Mouse (Mus musculus) lung, postnatal 0 days (tissue): Measurements from ENCODE around the gene Epo. TPM values are rescaled to one million over a fixed set of nuclear protein-coding genes. Genes with fewer than 3 reads are reported as not detected.

ENCODE experiments used
- ATAC-seq: fragments of 200-750 bp; cut with Nextera tagmentation; 2 replicates; pipeline ENCODE4 v1.8.0; 2017; ENCODE audit warnings: moderate library complexity
- DNase-seq: peaks from one replicate; pipeline ENCODE4 v3.0.0-alpha.2; 2016; ENCODE audit warnings: low spot score
- H3K27ac ChIP-seq: fragments of 300-500 bp; sonication (generic); 2 replicates; pipeline ENCODE4 v1.5.1; 2014; ENCODE audit warnings: antibody characterized with exemption, mild to moderate bottlenecking, low read length, mixed read lengths
- H3K27me3 ChIP-seq: fragments of 300-500 bp; sonication (generic); replicated peaks from 2 replicates; pipeline ENCODE4 v1.6.1; 2014; ENCODE audit warnings: low read length, mixed read lengths; ENCODE audit not compliant: insufficient read depth
- H3K36me3 ChIP-seq: fragments of 300-500 bp; sonication (generic); 2 replicates; pipeline ENCODE4 v1.6.1; 2014; ENCODE audit warnings: low read length, mixed read lengths; ENCODE audit not compliant: insufficient read depth
- H3K4me1 ChIP-seq: fragments of 300-500 bp; sonication (generic); 2 replicates; pipeline ENCODE4 v1.6.1; 2014; ENCODE audit warnings: antibody characterized with exemption, low read depth, low read length, mixed read lengths; ENCODE audit not compliant: insufficient read depth
- H3K4me2 ChIP-seq: fragments of 300-500 bp; sonication (generic); replicated peaks from 2 replicates; pipeline ENCODE4 v1.6.1; 2014; ENCODE audit warnings: low read depth, mild to moderate bottlenecking, low read length, moderate library complexity, mixed read lengths
- H3K4me3 ChIP-seq: fragments of 300-500 bp; sonication (generic); 2 replicates; pipeline ENCODE4 v1.5.1; 2014; ENCODE audit warnings: low read depth, low read length
- H3K9ac ChIP-seq: fragments of 300-500 bp; sonication (generic); replicated peaks from 2 replicates; pipeline ENCODE4 v1.6.1; 2014; ENCODE audit warnings: low read depth, mild to moderate bottlenecking
- H3K9me3 ChIP-seq: fragments of 300-500 bp; sonication (generic); 2 replicates; pipeline ENCODE4 v1.6.1; 2016; ENCODE audit warnings: low read length, mixed read lengths
- CTCF ChIP-seq: IDR thresholded peaks from 2 replicates; pipeline ENCODE4 v1.5.1; 2016; ENCODE audit warnings: antibody characterized with exemption, mild to moderate bottlenecking
- EP300 ChIP-seq: IDR thresholded peaks from 2 replicates; pipeline ENCODE4 v1.6.1; 2016; ENCODE audit warnings: antibody characterized with exemption, mild to moderate bottlenecking, control low read depth
- WGBS: fragments of 180-500 bp; shearing (Covaris S2); extraction: QIAGEN DNeasy Blood & Tissue Kit; methylation state at CpG from one replicate; pipeline ENCODE4 v1.1.7; 2014; 5-methylcytosine and 5-hydroxymethylcytosine counted together
- polyA plus RNA-seq: library from polyadenylated mRNA; unstranded; fragments of >200 nt; fragmentation: Nextera tagmentation; extraction: Ambion mirVana; gene quantifications from 2 replicates; pipeline ENCODE4 v1.2.1, GENCODE M21; 2015

Gene Epo
- polyA plus RNA-seq, 1 experiment from 2014 or later = not detected

DNA sequence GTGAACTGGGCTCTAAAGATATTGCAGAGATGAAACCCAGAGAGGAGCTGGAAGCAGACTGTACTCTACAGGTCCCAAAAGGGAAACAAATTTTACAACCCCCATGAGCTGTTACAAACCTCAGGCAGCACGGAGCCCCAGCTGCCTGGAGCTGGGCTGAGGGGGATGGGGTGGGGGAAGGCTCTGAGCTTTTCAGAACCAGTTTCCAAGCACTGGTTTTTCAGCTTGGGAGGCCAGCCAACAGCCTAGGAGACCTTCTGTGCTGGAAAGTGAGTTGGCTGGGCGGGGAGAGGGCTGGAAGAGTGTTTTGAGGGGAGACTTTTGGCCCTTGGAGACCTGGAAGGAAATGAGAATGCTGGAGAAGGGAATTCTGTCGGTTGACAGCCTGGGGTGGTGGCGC lies 41.5 kb downstream of the Epo start:
- TF ChIP-seq CTCF (no peak), EP300 (no peak)
- Histone ChIP-seq H3K4me1 (no peaks in the 10 kb centered on the region), H3K27ac (no peak overlapping the region), H3K36me3 (no peaks in the 10 kb centered on the region), H3K27me3 (no peaks in the 10 kb centered on the region), H3K4me2 (no peak overlapping the region), H3K4me3 (no peak overlapping the region), H3K9me3 (no peaks in the 10 kb centered on the region), H3K9ac (no peak overlapping the region)
- WGBS = 33% methylated on average over 4 of the region's 4 CpGs
- ATAC-seq = peak; percentile 45
- peak; percentile 40 for DNase-seq

DNA sequence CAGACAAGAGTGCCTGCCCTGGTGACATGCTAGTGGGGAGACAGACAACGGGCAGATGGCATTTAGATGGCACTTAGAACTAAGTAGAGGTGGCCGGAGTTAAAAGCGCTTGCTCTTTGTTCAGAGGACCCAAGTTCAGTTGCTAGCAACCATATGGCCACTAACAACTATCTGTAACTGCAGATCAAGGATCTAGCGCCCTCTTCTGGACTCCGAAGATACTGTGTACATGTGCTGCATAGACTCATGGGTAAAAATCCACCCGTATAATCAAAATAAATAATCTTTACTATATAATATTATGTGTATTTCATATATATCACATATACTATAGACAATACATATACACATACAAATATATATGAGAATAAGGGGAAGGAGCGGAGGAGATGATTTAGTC lies 45.4 kb downstream of the Epo start:
- Histone ChIP-seq H3K36me3 (no peaks in the 10 kb centered on the region), H3K9ac (no peak overlapping the region), H3K27me3 (no peaks in the 10 kb centered on the region), H3K4me3 (no peak overlapping the region), H3K4me2 (no peak overlapping the region), H3K27ac (no peak overlapping the region), H3K4me1 (0 out of 2 replicates have a peak, but pooled peaks cover 4% of the 10 kb centered on the region), H3K9me3 (no peaks in the 10 kb centered on the region)
- 84% methylated on average over 7 of the region's 7 CpGs for WGBS
- TF ChIP-seq CTCF (peak; percentile 41), EP300 (no peak)
- DNase-seq (no peak), ATAC-seq (no peak)

DNA sequence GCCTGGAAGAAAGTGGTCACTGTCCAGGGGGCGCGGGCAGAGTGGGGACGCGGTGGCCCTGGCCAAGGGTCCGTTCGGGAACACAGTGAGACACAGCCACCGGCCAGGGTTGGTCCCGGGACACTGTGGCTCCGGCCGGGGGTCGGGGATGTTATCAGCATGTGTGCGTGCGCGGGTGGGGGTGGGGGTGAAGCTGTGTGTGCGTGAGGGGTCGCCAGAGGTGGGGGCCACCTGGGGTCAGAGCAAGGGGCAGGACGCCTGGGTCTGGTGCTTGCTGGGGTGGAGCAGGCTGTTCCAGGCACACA lies 47.2 kb downstream of the Epo start:
- no peaks in the 10 kb centered on the region for H3K27me3 ChIP-seq
- H3K4me2 ChIP-seq = peak overlapping the region; percentile 43
- H3K9me3 ChIP-seq = no peaks in the 10 kb centered on the region
- DNase-seq (no peak), ATAC-seq (no peak)
- no peaks in the 10 kb centered on the region for H3K36me3 ChIP-seq
- H3K4me1 ChIP-seq = 0 out of 2 replicates have a peak, but pooled peaks cover 4% of the 10 kb centered on the region
- no peak overlapping the region for H3K4me3 ChIP-seq
- H3K9ac ChIP-seq = no peak overlapping the region
- TF ChIP-seq EP300 (no peak), CTCF (no peak)
- H3K27ac ChIP-seq = no peak overlapping the region
- 6% methylated on average over 17 of the region's 17 CpGs for WGBS

DNA sequence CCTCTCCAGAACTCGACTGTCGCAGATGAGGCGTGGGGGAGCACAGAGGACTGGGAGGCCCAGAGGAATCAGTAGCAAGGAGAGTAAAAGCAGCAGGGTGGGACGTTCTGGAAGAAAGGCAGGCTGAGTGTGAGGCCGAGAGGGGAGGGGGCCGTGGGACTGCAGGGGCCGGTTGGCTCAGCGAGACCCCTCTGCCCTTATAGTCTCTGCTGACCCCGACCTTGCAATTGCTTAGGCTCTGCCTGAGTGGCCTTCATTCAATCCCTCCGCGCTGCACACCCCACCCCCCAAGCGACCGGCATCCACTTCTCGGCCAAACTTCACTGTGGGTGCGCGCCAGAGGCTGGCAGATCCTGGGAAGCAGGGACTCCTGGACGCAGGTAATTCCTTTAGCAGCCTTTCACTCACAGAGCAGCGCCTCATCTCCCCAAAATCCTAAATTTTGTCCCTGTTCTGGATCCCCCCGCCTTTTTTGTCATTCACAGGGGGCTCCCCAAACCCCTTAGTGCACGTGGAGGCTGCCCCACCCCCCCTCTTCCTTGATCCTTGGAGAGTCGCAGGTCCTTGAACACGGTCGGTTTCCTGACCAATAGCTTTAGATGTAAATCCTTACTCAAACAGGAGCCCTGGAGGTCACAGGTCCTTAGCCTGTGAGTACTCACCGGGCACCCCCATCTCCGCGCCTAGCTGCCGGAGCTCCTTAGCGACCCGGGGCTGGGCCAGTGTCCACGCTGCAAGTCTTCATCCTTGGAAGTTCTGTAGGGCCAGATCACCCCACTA lies 47.8 kb downstream of the Epo start:
- Histone ChIP-seq H3K4me3 (no peak overlapping the region), H3K9ac (no peak overlapping the region), H3K27me3 (no peaks in the 10 kb centered on the region), H3K36me3 (no peaks in the 10 kb centered on the region), H3K4me1 (0 out of 2 replicates have a peak, but pooled peaks cover 4% of the 10 kb centered on the region), H3K4me2 (peak overlapping the region; percentile 43), H3K9me3 (no peaks in the 10 kb centered on the region), H3K27ac (no peak overlapping the region)
- no peak for ATAC-seq
- TF ChIP-seq CTCF = no peak
- TF ChIP-seq EP300 = no peak
- 11% methylated on average over 30 of the region's 30 CpGs for WGBS
- DNase-seq = no peak

DNA sequence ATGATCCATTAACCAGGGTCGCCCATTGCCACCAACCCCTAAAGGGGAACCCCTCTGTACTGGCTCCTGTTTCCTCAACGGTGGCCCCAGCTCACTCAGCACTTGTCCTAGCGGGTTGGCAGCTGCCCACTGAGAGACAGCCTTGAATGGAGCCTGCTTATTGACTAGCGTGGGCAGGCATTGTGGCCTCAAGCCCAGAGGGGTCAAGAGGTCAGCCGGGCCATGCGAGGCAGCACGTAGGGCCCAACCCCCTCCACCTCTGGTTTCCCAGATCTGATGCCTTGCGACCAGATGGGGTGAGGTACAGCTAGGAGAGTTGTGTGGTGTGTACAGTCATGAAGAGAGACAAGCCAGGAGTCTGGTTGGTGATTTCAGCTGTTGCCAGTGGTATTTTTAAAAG lies 51.1 kb downstream of the Epo start:
- H3K27me3 ChIP-seq = no peaks in the 10 kb centered on the region
- H3K9ac ChIP-seq = no peak overlapping the region
- ATAC-seq (no peak; the same call in 1 of the 2 replicates), DNase-seq (no peak)
- no peak for TF ChIP-seq EP300
- H3K4me1 ChIP-seq = 0 out of 2 replicates have a peak, but pooled peaks cover 4% of the 10 kb centered on the region
- H3K27ac ChIP-seq = no peak overlapping the region
- WGBS = 45% methylated on average over 8 of the region's 8 CpGs
- no peaks in the 10 kb centered on the region for H3K9me3 ChIP-seq
- no peak overlapping the region for H3K4me3 ChIP-seq
- no peak overlapping the region for H3K4me2 ChIP-seq
- H3K36me3 ChIP-seq = no peaks in the 10 kb centered on the region

DNA sequence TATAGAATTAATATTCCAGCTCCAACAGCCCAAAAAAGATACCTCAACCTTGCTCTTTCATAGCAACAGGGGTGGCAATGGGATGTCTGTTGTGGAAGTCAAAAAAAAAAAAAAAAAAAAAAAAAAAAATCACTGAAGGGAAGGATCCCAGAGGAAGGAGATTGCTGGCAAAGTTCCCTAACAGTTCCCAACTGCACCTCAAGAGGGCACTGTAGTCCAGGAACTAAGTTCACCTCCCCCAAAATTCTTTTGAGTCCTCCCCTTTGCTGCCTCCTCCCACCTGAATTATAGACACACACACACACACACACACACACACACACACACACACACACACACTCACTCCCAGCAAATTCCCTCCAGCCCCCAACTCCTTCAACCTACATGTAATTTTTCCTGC lies 51.9 kb downstream of the Epo start:
- no peak overlapping the region for H3K4me3 ChIP-seq
- ATAC-seq = peak; percentile 28
- no peaks in the 10 kb centered on the region for H3K9me3 ChIP-seq
- H3K36me3 ChIP-seq = no peaks in the 10 kb centered on the region
- no peak overlapping the region for H3K9ac ChIP-seq
- TF ChIP-seq EP300 (no peak), CTCF (peak; percentile 76)
- H3K4me1 ChIP-seq = 0 out of 2 replicates have a peak, but pooled peaks cover 4% of the 10 kb centered on the region
- H3K4me2 ChIP-seq = no peak overlapping the region
- no peaks in the 10 kb centered on the region for H3K27me3 ChIP-seq
- peak; percentile 92 for DNase-seq
- H3K27ac ChIP-seq = no peak overlapping the region

DNA sequence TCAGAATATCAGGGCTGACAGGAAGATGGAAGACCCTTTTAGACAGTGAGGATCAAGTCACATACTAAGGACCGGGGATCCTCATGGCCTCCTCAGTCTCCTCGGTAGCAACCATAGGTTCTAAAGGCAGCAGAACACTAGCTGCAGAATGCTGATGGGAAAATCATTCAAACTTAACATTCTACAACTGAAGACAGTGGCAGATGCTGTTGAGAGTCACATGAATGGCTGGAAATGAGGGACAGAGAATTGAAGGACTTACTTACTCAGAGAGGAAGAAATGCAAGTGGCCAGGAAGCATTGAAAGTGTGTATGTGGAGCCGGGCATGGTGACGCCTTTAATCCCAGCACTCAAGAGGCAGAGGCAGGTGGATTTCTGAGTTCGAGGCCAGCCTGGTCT lies 56.1 kb downstream of the Epo start, which contains the start of gene Zan:
Gene Zan, minus strand, starts transcription at position 101 of the 400 bp plus-strand sequence.
- Histone ChIP-seq H3K27me3 (no peaks in the 10 kb centered on the region), H3K4me3 (no peak within 1 kb of the TSS), H3K4me2 (no peak within 1 kb of the TSS), H3K9me3 (no peaks in the 10 kb centered on the region), H3K27ac (no peak within 1 kb of the TSS), H3K4me1 (no peaks in the 10 kb centered on the region), H3K9ac (no peak within 1 kb of the TSS), H3K36me3 (no peaks in the 10 kb centered on the region)
- TF ChIP-seq EP300 (no peak), CTCF (no peak)
- 78% methylated on average over 5 of the region's 5 CpGs for WGBS
- DNase-seq (no peak), ATAC-seq (no peak)
